ENCODE assay signal across 22 mouse cellular contexts in genomic region chr2:167767371-167767770, GRCm38 (mm10).
DNase-seq lines count a peak whose midpoint lies in the region; ATAC-seq and TF ChIP-seq lines count a peak whose summit lies in the region.
"Had no signal": no experiment of that assay in that cellular context is flagged by ENCODE, and none has a peak within 500 bp of the region (broad histone marks: within the 10 kb centered on the region; RNA-seq: fewer than 3 reads in every experiment).

No protein-coding gene starts in this region.

- H3K4me1 ChIP-seq in kidney, adult 2 months (ENCODE audit: control insufficient read depth, insufficient read depth, low read length) = peaks cover 22% of the 10 kb centered on the region
- H3K4me1 ChIP-seq in lung, embryonic 16.5 days (replicated peaks; ENCODE audit: control insufficient read depth, insufficient read depth, low read length) = peaks cover 24% of the 10 kb centered on the region
- peaks cover 15% of the 10 kb centered on the region for H3K4me1 ChIP-seq in limb, embryonic 10.5 days

- no peak for TF ChIP-seq POLR2A in kidney, adult 2 months (IDR thresholded peaks at IDR 0.05; ENCODE audit: low read depth, low read length)

- H3K36me3 ChIP-seq in kidney, adult 2 months (ENCODE audit: control insufficient read depth, insufficient read depth, low read length) = no peaks in the 10 kb centered on the region
- H3K36me3 ChIP-seq in lung, embryonic 16.5 days (ENCODE audit: control insufficient read depth, insufficient read depth, low read length) = no peaks in the 10 kb centered on the region
- no peaks in the 10 kb centered on the region for H3K36me3 ChIP-seq in limb, embryonic 10.5 days
- H3K36me3 ChIP-seq: embryonic facial prominence, embryonic 12.5 days; embryonic facial prominence, embryonic 15.5 days; G1E; heart, embryonic 10.5 days; heart, embryonic 13.5 days had no signal

- no peaks in the 10 kb centered on the region for H3K27me3 ChIP-seq in kidney, adult 2 months (replicated peaks; ENCODE audit: control insufficient read depth, insufficient read depth, low read length)
- H3K27me3 ChIP-seq in lung, embryonic 16.5 days (ENCODE audit: control insufficient read depth, insufficient read depth, low read depth, low read length) = no peaks in the 10 kb centered on the region
- H3K27me3 ChIP-seq in limb, embryonic 10.5 days (ENCODE audit: low read depth, poor library complexity, severe bottlenecking) = no peaks in the 10 kb centered on the region
- H3K27me3 ChIP-seq: embryonic facial prominence, embryonic 15.5 days; heart, embryonic 13.5 days had no signal

- TF ChIP-seq CTCF in kidney, adult 2 months (conservative IDR thresholded peaks at IDR 0.05; ENCODE audit: insufficient read depth, insufficient read length, low read depth, low read length) = no peak

- no peak for ATAC-seq in lung, embryonic 16.5 days (ENCODE audit: low read depth)
- ATAC-seq: forebrain, postnatal 0 days had no signal

- DNase-seq in kidney, adult 2 months = peak; percentile 47
- no peak for DNase-seq in kidney, postnatal 10 days
- DNase-seq in kidney, postnatal 36 days = peak; percentile 38 to 59
- DNase-seq in kidney, adult 8-10 months = no peak
- DNase-seq in lung, postnatal 4 days = no peak
- DNase-seq in limb, embryonic 10.5 days (ENCODE audit: low spot score) = no peak
- DNase-seq in right cerebral cortex, postnatal 14 days = no peak
- DNase-seq: B cell, adult 2 months; cerebellum, adult 11 months; cerebellum, adult 2 months; cerebellum, adult 9-11 months; gastrocnemius, postnatal 25 days; heart, postnatal 14 days had no signal

- 66% methylated on average over 8 of the region's 8 CpGs for WGBS in kidney, adult 2 months
- 74% methylated on average over 8 of the region's 8 CpGs for WGBS in lung, embryonic 16.5 days
- 89% methylated on average over 8 of the region's 8 CpGs for WGBS in limb, embryonic 10.5 days

- H3K4me2 ChIP-seq in lung, embryonic 16.5 days (ENCODE audit: low read depth, low read length) = no peak overlapping the region
- H3K4me2 ChIP-seq: embryonic facial prominence, embryonic 12.5 days; embryonic facial prominence, embryonic 15.5 days; heart, embryonic 13.5 days; hindbrain, embryonic 14.5 days had no signal

- peak overlapping the region; percentile 32 for H3K27ac ChIP-seq in kidney, adult 2 months (ENCODE audit: insufficient read depth, low read depth, low read length)
- peak overlapping the region; percentile 77 for H3K27ac ChIP-seq in lung, embryonic 16.5 days (ENCODE audit: low read length)
- H3K27ac ChIP-seq in limb, embryonic 10.5 days = 0 out of 2 replicates have a peak overlapping the region, but pooled peaks have one; percentile 31
- H3K27ac ChIP-seq: embryonic facial prominence, embryonic 12.5 days; embryonic facial prominence, embryonic 15.5 days; heart, adult 2 months; heart, embryonic 13.5 days; hindbrain, embryonic 14.5 days had no signal

- no peaks in the 10 kb centered on the region for H3K9me3 ChIP-seq in lung, embryonic 16.5 days (ENCODE audit: control insufficient read depth, low read length)
- no peaks in the 10 kb centered on the region for H3K9me3 ChIP-seq in limb, embryonic 10.5 days (replicated peaks)
- H3K9me3 ChIP-seq: embryonic facial prominence, embryonic 12.5 days; embryonic facial prominence, embryonic 15.5 days; G1E; heart, embryonic 10.5 days; heart, embryonic 13.5 days had no signal

- no peak overlapping the region for H3K4me3 ChIP-seq in kidney, adult 2 months (ENCODE audit: insufficient read depth, low read depth, low read length)
- no peak overlapping the region for H3K4me3 ChIP-seq in lung, embryonic 16.5 days (ENCODE audit: low read length)
- H3K4me3 ChIP-seq in limb, embryonic 10.5 days = no peak overlapping the region
- H3K4me3 ChIP-seq: embryonic facial prominence, embryonic 12.5 days; embryonic facial prominence, embryonic 15.5 days; heart, adult 2 months; heart, embryonic 10.5 days; heart, embryonic 13.5 days had no signal

- no peak overlapping the region; the same call in 1 of the 2 replicates for H3K9ac ChIP-seq in lung, embryonic 16.5 days (ENCODE audit: low read length)
- H3K9ac ChIP-seq: embryonic facial prominence, embryonic 12.5 days; embryonic facial prominence, embryonic 15.5 days; forebrain, postnatal 0 days; heart, embryonic 13.5 days; hindbrain, embryonic 14.5 days had no signal

Comparison
In these comparisons a context has a peak if more than half of its experiments do, and no peak if none do; other contexts are left out.
1. DNase-seq: peak in kidney, adult 2 months (single experiment) and kidney, postnatal 36 days (2 of 2); none in kidney, postnatal 10 days (single experiment), kidney, adult 8-10 months (0 of 2), lung, postnatal 4 days (0 of 2), limb, embryonic 10.5 days (single experiment) and right cerebral cortex, postnatal 14 days (single experiment).
2. Peak in every context shown above with its lines, with median percentiles within 50 percentile points of each other: H3K27ac ChIP-seq.